Mouse (Mus musculus) adrenal gland, adult 18-20 months (tissue): ENCODE measurements around the gene Prex1. TPM values are rescaled to one million over a fixed set of nuclear protein-coding genes. Genes with fewer than 3 reads are reported as not detected.
A peak's percentile ranks its signal among the peaks of the same experiment; 100 is the strongest.
"Not testable (repeated sequence)": the region's sequence is repeated elsewhere in the genome, so short reads cannot be mapped to it uniquely, and the experiment has no call there.

Source experiments
- DNase-seq, 2 experiments: peaks; one replicate each; pipeline ENCODE4 v3.0.0; 2021 to 2022; ENCODE audit warnings: low spot score in 2 of 2
- long read RNA-seq, 2 experiments: library from polyadenylated mRNA; stranded (forward); transcript quantifications; one replicate each; pipeline ENCODE4 v2.0.0; 2021
- total RNA-seq, 2 experiments: library from RNA; stranded (reverse); gene quantifications; 1 replicate in 1 of 2; 2 replicates in 1 of 2; pipeline ENCODE4 v1.2.3; 2021

The Prex1 gene
- total RNA-seq: 10 to 100 TPM in 1 of 2 experiments, 1 to 10 TPM in 1; 9.4 to 12.7 TPM
- long read RNA-seq, experiment 1, partial matches to known transcripts: 2 of 3 reads
- long read RNA-seq, experiment 1, other reads (novel, unspliced or antisense): 1 of 3 reads
- long read RNA-seq, experiment 2, partial matches to known transcripts: 2 of 3 reads
- long read RNA-seq, experiment 2, other reads (novel, unspliced or antisense): 0 of 3 reads

DNA sequence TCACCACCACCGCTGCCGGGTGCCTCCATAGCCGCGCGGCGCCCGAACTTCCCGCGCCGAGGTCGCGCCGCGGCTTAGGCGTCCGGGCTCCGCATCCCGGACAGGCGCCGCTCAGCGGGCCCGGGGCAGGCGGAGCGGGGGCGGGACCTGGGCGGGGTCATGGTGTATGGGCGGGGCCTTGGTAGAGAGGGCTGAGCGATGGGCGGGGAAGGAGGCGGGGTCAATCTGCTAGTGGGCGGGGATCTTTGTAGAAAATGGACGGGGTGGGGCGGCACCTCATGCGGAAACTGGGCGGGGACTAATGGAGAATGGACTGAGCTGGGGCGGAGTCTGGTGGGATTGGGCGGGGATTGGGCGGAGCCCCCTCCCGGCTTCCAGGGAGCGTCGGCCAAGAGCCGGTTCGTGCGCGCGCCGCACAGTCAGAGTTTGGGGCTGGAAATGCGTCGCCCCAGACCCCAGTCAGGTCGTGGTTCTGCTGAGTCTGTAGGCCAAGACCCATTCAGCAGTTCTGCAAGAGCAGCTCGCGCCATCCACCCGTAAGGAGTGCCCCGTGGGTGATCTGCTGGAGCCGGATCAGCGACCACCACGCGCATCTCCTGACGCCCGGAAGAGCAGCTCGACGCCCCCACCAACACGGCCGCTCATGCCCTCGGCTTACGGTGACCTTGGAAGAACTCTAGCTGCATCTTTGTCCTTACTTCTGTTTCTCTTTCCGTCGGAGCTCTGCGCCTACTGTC lies at the start of gene Prex1:
Gene Prex1 (minus strand): TSS at position 143 of the 737 bp plus-strand sequence.
- peak; percentile 98 for DNase-seq

GRCm38 (mm10) chr2:166757969-166758368 lies 44.3 kb upstream of the Prex1 start:
- no peak for DNase-seq

- no peak for DNase-seq
These were observed 41.1 kb upstream of the Prex1 start for GRCm38 (mm10) chr2:166754760-166755159.

- DNase-seq: no peak
These were observed 40.6 kb upstream of the Prex1 start for GRCm38 (mm10) chr2:166754194-166754593.

- DNase-seq: no peak
These were observed 37.1 kb upstream of the Prex1 start for GRCm38 (mm10) chr2:166750620-166751191.

DNA sequence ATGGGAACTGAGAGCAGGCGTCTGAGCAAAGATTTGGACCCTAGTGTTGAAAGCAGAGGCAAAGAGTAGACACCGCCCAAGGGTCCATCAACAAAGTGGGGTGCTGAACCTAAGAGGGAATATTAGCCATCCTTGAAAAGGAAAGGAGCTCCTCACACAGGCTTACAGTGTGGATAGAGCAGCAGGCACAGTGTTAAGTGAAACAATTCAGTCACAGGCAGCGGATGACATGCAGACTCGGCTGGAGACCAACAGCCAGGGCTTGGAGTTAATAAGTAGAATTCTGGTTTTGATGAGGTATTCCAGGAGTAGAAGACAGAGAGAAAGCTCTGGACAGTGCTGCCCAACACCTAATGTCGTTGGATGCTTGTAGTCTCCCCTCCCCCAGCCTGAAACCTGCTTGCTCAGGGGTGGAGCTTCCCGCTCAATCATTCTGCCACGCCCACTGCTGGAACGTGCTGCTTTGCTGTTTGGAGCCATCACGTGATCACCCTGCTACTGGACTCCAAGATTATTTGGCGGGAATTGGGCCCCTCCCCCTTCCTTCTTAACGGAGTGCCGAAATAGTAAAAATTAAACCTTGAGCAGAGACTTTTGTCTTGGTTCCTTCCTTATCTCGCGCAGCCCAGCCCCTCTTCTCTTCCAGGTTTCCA lies 32.8 kb upstream of the Prex1 start:
- not testable (repeated sequence) for DNase-seq

DNA sequence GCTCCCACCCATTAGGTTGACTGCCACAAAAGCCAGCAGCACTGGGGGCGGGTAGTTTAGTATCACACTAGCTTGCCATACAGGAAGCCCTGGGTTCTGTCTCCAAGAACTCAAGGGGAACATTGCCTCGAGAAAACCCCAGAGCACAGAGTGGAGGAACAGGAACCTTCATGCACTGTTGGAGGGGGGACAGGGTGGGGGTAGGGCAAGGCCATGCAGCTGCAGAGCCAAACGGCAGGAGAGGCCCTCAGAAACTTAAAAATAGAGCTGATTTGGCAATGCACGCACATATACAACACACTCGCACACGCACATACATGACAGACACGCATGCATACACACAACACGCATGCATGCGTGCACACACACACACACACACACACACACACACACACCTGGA lies 32.2 kb upstream of the Prex1 start:
- DNase-seq: no peak

- DNase-seq: no peak
These were observed 30.8 kb upstream of the Prex1 start for GRCm38 (mm10) chr2:166744433-166744832.

DNA sequence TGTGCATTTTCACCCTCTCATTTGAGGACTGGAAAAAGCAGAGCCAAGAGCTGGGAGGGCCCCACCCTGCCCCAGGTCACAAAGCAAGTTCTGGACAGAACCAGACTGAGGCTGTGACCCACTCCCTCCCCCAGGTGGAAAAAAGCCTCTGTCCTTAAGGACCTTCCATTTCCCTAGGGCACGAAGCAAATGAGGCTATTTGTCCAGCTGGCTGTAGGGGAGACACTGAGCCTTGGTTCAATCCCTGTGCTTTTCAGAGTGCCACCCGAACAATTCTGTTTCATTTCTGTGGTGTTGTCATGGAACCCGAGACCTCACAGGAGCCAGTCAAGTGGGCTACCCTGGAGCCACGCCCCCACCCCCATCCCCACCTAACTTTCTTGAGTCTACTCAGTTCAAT lies 29.9 kb upstream of the Prex1 start:
- no peak for DNase-seq

GRCm38 (mm10) chr2:166741445-166741844 lies 27.8 kb upstream of the Prex1 start:
- DNase-seq: no peak

- DNase-seq: no peak
These were observed 26.8 kb upstream of the Prex1 start for GRCm38 (mm10) chr2:166740396-166740795.

DNA sequence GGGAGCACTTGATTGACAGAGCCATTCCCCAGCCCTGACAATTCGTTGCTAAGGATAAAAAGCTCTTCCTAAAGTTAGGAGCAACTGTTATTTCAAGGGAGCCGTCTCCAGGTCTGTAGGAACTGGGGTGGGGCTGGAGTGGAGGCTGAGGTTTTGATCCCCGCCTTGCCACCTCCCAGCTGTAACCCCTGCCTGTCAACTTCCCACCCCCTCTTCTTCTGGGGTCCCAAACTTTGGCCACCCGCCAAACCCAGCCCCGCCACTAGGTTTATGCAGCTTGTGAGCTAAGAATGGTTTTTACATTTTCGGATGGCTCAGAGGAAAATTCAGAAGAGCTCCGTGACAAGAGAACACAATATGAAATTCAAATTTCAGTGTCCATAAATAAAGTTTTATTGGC lies 23.7 kb upstream of the Prex1 start:
- no peak for DNase-seq

GRCm38 (mm10) chr2:166735469-166736001 lies 21.9 kb upstream of the Prex1 start:
- DNase-seq: no peak

DNA sequence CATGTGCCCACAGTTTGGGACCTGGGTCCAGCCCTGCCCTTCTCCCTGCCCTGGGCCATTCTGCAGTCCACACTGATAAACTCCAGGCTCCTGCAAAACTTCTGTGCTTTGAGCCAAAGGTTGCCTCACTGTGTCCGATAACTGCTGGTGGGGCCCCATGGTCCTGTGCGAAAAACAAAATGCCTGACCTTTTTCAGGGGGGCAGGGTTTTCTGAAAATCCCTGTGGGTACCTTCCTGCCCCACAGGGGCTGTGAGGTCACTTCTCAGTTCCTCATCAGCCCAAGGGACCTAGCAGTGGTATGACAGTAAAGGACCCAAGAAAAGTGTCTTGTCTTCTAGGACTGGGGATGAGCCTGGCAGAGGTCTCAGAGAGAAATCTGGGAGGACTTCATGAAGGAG lies 19.2 kb upstream of the Prex1 start:
- DNase-seq: no peak

GRCm38 (mm10) chr2:166732146-166732545 lies 18.5 kb upstream of the Prex1 start:
- no peak for DNase-seq

GRCm38 (mm10) chr2:166731102-166731883 lies 17.7 kb upstream of the Prex1 start:
- not testable (repeated sequence) for DNase-seq

- DNase-seq: no peak
These were observed 16.9 kb upstream of the Prex1 start for GRCm38 (mm10) chr2:166730567-166730915.

DNA sequence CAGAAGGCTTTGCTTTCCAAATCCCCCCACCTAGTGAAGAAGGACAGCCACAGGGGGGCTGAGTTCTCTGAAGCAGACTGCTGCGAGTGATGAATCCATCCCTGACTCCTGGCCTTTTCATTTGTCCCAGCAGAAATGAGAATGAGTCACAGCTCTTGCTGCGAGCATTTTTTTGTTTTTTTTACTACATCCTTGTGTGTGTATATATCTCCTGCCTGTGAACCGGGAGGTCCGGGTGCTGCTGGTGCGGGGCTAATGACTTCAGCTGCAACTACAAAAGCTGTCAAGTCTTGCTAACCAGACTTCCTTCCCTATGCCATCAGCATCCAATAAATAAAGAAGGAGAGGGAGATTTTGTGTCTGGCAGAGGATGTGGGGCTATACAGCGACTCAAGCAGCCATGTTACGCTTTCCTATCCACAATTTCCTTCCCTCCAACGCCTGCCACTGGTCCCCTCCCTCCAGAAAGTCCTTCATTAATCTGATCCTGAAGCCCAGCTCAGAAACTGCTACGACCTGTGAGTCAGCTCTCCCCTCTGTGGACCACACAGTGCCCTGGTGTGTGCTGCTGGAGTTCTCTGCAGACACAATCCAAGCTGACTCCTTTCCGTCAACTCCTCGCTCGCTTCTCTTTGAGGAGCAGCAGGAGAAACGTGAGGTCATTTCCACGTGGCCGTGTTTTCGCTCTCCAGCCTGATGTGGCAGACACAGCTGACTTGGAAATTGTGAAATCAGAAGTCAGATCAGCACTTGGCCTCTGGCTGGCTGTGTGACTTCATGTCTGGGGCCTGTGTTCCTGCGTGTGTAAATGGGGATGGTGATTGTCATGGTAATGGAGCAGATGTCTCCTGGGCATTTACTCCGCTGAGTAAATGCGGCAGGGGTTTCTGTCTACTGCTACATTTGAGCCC lies 16.3 kb upstream of the Prex1 start:
- peak; percentile 50 to 54 for DNase-seq

- no peak for DNase-seq
These were observed 15.4 kb upstream of the Prex1 start for GRCm38 (mm10) chr2:166729045-166729444.

DNA sequence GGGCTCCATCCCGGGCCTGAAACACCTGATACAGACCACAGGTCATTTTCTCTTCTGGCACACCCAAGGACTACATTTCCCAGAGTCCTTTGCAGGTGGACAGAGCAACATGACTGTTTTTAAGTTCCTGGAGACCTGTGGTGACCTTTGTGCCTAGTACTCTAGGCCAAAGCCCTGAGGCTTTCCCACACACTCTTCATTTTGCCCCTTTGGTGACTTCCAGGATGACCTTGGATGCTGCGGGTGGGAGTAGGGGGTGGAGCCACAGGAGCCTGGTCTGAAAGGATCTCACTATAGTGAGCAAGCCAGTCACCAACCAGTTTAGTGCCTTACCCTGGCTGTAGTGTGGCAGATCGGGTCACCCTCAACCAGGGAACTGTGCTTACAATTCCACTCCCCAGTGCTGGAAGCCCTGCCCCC lies 14.6 kb upstream of the Prex1 start:
- no peak for DNase-seq
